Mouse (Mus musculus) sigmoid colon, adult 10 weeks (tissue): Measurements from ENCODE around the gene Gm3327. TPM values are rescaled to one million over a fixed set of nuclear protein-coding genes. Genes with fewer than 3 reads are reported as not detected.

Experiments
- polyA plus RNA-seq: library from polyadenylated mRNA; stranded (reverse); fragments of 350-450 nt; fragmentation: Illumina TruSeq; extraction: RNeasy Lipid Tissue Mini Kit (QIAGEN cat#74804); gene quantifications from one replicate; pipeline ENCODE4 v1.2.3, GENCODE M21; 2014; ENCODE audit warnings: low read depth, low replicate concordance

Gm3327 gene
- not detected for polyA plus RNA-seq

DNA sequence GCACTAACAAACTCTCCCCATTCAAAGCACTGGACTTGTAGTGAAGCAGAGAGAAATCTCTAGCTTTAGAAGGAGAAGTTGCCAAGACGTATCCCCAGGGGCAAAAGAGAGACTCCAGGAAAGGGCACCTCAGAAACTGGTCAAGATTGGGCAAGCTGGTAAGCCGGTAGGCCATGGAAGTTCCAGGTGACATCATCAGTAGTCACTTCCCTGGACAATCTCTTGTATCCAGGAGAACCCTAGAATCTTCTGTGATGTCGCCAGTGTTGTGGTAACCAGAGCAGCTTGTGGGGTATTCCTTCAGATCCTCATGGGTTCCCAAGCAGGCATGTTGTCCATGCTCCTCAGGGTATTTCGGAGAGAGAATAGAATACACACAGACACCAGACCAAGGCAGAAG is at the start of gene Gm3327:
Gm3327 (plus strand) TSS at position 301 of the 400 bp plus-strand sequence.

DNA sequence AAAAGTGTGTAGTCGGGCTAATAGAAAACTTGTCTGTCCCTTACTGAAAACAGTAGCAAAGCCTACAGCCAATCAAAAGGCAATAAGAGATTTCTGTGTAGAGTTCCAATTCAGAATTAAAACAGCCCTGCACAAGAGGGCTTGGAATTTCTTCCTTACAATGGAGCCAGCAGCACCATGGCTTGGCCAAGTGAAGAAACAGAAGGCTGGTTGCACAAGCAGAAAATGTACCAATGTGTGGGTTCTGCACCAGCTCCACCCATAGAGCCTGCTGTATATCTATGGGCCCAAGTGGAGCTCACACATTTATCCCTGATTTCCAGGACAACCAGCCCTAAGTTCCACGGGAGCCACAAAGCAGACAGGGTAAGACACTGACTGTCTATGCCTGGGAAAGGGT is 21.3 kb upstream of the Gm3327 start, which contains the start of gene Ear2:
Ear2 (plus strand) TSS at position 301 of the 400 bp plus-strand sequence.

Other genes with a start within 250 kb of the Gm3327 start
- not detected for gene Ear1, start 248.3 kb upstream of the Gm3327 start, polyA plus RNA-seq
- gene Ear10, start 200.3 kb upstream of the Gm3327 start, polyA plus RNA-seq = not detected
- gene Gm8113, start 198.5 kb upstream of the Gm3327 start, polyA plus RNA-seq = 1.3 TPM
- gene Ang5, start 166.8 kb upstream of the Gm3327 start, polyA plus RNA-seq = not detected
- not detected for gene Ang6, start 121.6 kb upstream of the Gm3327 start, polyA plus RNA-seq
- 3.8 TPM for gene Ear2, start 21.2 kb upstream of the Gm3327 start, polyA plus RNA-seq
- gene Gm8212, start 73.8 kb downstream of the Gm3327 start, polyA plus RNA-seq = not detected
- gene 4930503E14Rik, start 89.4 kb downstream of the Gm3327 start, polyA plus RNA-seq = not detected
- not detected for gene Gm8220, start 161.7 kb downstream of the Gm3327 start, polyA plus RNA-seq
- not detected for gene Gm5930, start 214.7 kb downstream of the Gm3327 start, polyA plus RNA-seq
- gene Gm8229, start 241.5 kb downstream of the Gm3327 start, polyA plus RNA-seq = not detected